Mouse (Mus musculus) lung, adult 10 weeks (tissue): Measurements from ENCODE around the gene Nfe2l2. TPM values are rescaled to one million over a fixed set of nuclear protein-coding genes. Genes with fewer than 3 reads are reported as not detected.

ENCODE experiments used
- polyA plus RNA-seq: library from polyadenylated mRNA; stranded (reverse); fragments of 350-450 nt; fragmentation: Illumina TruSeq; extraction: RNeasy Lipid Tissue Mini Kit (QIAGEN cat#74804); gene quantifications from one replicate; pipeline ENCODE4 v1.2.3, GENCODE M21; 2014; ENCODE audit warnings: low read depth, low replicate concordance; ENCODE audit not compliant: insufficient read depth

The Nfe2l2 gene
- polyA plus RNA-seq, result 83.7 TPM

DNA sequence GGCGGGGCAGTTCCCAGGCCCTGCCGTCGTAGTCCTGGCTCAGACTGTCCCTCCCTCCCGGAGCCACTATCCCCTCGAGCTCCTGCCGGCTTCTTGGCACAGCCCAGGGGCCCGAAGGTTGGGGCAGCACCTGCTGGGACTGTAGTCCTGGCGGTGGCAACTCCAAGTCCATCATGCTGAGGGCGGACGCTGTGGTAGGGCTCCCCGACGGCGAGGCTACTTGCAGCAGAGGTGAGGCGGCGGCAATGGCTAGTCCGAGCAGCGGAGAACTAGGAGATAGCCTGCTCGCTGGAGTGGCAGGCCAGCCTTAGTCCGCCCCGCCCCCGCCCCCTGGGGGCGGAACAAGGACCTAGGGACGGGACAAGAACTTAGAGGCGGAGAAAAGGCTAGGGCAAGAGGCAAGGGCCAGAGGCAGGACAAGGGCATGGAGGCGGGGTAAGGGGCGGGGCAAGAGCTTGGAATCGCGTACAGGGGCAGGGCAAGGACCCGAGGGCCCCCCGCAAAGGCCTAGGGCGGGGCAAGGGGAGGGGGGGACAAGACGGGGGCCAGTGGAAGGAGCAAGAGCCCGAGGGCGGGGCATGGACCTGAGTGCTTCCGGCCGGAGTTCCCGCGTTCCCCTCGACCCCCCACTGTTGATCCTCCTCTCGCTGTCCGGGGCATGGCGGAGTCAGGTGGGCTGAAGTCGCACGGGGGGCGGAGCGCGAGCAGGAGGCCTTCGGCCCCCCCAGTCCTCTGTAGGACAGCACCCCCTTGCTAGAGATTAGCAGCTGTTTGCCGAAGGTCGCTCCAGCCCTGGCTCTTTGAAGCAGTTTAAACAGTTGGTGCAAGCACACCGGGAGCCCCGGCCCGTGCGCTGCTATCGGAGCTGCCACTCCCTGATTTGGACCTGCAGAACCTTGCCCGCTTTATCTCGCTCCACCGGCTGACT lies at the start of gene Nfe2l2:
Gene Nfe2l2 (minus strand): TSS at position 408 of the 928 bp plus-strand sequence.

GRCm38 (mm10) chr2:75658727-75659628 lies 45.5 kb downstream of the Nfe2l2 start, which contains the start of gene Hnrnpa3:
Gene Hnrnpa3, plus strand, starts transcription at chr2:75659261.

Other genes with a start within 250 kb of the Nfe2l2 start
- gene Hnrnpa3, start 45.4 kb downstream of the Nfe2l2 start, polyA plus RNA-seq, result 280 TPM
- 12.9 TPM for gene Agps, start 127.5 kb upstream of the Nfe2l2 start, polyA plus RNA-seq
- gene Ttc30b, start 233.9 kb upstream of the Nfe2l2 start, polyA plus RNA-seq, result 10.9 TPM